Mouse (Mus musculus) embryonic fibroblast, embryonic 13.5 days (primary cell): ENCODE results near the gene Tm4sf1. TPM values are rescaled to one million over a fixed set of nuclear protein-coding genes. Genes with fewer than 3 reads are reported as not detected.

ENCODE experiments used
- H3K27ac ChIP-seq: 2 replicates; pipeline ENCODE4 v1.5.1; 2012; ENCODE audit warnings: low read length, control low read depth, inconsistent platforms; ENCODE audit not compliant: insufficient read depth
- H3K4me1 ChIP-seq: 2 replicates; pipeline ENCODE4 v1.6.1; 2011; ENCODE audit warnings: low read length; ENCODE audit not compliant: control insufficient read depth, insufficient read depth
- H3K4me3 ChIP-seq: 2 replicates; pipeline ENCODE4 v1.5.1; 2011; ENCODE audit warnings: mild to moderate bottlenecking, control low read depth, low read length; ENCODE audit not compliant: insufficient read depth
- CTCF ChIP-seq: IDR thresholded peaks from 2 replicates; pipeline ENCODE4 v1.5.1; 2011; ENCODE audit warnings: mild to moderate bottlenecking, control low read depth, low read length, moderate library complexity, borderline replicate concordance; ENCODE audit not compliant: insufficient read depth
- POLR2A ChIP-seq: IDR thresholded peaks from 2 replicates; pipeline ENCODE4 v1.6.1; 2011; ENCODE audit warnings: low read depth, mild to moderate bottlenecking, control low read depth, low read length, moderate library complexity
- polyA plus RNA-seq: library from polyadenylated mRNA; stranded (reverse); fragments of >200 nt; gene quantifications from 2 replicates; pipeline ENCODE4 v1.2.4, GENCODE M21; 2011; ENCODE audit warnings: low read depth; ENCODE audit not compliant: missing spikeins, insufficient read length

The Tm4sf1 gene
- polyA plus RNA-seq, 1 experiment = 123 TPM

DNA sequence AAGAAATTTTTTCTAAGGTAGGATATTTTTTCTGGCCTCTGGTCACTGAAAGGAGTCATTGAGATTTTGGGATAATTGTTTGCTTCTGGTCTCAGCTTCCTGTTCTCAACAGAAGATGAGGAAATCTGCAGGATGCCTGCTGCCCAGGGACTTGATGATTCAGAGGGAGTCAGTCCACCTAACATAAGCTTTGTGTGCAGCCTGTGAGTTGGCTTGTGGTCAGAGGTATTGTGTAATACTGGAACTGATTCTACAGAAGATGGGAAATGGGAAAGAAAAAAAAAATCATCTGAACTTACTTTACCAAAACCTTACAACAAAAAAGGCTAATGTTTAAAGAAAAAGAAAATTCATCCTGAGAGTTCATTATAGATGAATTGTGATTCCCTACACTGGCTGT, 49.2 kb downstream of the Tm4sf1 start:
- TF ChIP-seq POLR2A (no peak), CTCF (no peak)
- peaks cover 5% of the 10 kb centered on the region for H3K4me1 ChIP-seq
- no peak overlapping the region for H3K4me3 ChIP-seq
- H3K27ac ChIP-seq = peak overlapping the region; percentile 74

DNA sequence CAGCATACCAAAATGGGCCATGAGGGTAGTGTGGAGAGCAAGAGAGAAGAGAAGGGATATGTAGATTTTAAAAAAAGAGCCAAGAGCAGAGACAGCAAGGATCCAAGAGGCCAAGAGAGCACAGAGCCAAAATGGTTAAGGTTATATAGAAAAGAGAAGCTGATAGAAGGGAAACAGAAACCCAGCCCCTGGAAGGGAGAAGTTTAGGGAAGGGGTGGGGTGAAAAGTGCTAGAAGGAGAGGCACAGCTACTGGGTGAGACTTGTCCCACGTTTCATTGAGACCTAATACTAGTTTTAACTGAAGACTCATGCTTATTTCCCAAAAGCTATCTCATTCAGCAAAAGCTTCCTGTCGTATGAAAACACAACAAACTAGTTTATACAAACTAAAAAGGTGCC, 56.5 kb downstream of the Tm4sf1 start:
- TF ChIP-seq CTCF = no peak
- no peak for TF ChIP-seq POLR2A
- H3K4me1 ChIP-seq = no peaks in the 10 kb centered on the region
- H3K27ac ChIP-seq = no peak overlapping the region
- H3K4me3 ChIP-seq = no peak overlapping the region

Other genes starting within 250 kb of the Tm4sf1 start
- gene Tm4sf4, start 123.3 kb upstream of the Tm4sf1 start, polyA plus RNA-seq = not detected in 2 replicates